Mouse (Mus musculus): Measurements from ENCODE around the gene Nell2.

Nell2 gene

DNA sequence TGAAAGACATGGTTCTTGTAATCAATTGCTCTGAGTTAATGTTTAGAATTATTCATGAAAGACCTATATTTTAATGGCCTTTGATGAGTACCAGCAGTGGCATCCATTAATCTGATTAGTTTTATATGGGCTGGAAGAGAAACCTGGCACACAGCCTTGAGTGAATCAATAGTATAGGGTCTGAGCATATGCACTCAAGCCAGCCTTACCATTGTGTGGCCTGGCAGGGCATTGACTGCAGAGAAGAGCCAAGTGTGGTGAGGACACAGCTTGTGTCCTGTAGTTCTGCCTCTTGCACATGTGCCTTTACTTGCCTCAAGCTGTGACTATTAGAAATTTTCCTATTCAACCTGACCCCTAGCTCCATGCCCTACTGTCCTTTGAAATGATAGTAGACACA, 426.8 kb downstream of the Nell2 start:
- DNase-seq (ENCODE audit: extremely low read depth, low read depth): no peak

DNA sequence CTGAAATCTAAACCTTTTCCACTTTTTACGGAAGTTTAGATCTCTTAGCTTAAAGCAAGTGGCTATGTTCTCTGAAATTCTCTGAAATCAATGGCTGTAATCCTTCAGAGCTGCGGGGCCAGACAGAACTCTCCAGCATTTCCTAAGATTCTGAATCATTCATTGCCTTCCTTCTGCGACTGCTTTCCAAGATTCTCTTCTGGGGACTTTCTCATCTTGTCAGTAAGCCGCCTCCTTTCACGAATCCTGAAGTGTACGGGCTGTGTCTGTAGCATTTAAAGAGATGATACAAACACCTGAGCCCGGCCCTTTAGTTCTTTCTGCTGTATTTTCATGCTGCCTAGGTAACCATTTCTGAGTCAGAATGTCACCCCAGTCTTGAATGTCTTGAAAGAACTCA, 428.2 kb downstream of the Nell2 start:
- no peak for DNase-seq (ENCODE audit: extremely low read depth, low read depth)

DNA sequence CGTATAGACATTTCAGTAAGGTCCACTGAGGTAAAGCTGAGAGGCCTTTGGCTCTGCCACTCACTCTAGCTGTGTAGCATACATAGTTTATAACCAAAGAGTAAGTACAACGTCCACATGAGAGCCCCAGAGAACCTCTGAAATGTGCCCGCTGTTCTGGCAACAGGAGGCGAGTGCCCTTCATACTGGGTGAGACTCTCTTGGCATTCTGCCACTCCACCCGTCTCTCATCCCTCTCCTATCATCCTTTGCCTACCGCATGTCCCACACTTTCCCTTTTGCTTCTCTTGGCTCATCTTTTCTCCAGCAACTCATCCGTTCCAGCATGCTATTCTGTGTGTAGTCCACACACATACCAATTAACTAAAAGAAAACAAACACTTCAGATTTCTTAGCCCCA, 442.4 kb downstream of the Nell2 start:
- no peak for DNase-seq (ENCODE audit: extremely low read depth, low read depth)

DNA sequence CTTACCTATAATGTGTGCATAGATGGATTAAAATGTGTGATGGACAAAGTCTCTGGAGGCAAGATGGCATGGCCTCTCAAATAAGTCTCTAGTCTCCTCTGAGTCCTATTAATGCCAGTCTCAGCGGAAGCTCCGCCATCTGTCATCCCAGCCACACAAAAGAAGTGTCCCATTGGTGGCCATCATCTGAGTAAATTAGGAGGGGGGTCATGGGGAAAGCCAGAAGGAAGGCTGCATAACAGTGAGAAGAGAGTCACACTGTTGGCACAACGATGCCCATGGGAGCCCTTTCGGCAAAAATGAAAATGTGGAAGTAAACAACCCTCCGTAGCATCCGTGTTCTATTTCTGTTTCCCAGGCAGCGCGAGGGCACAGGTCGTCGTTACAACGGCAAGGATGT, 446.7 kb downstream of the Nell2 start:
- no peak for DNase-seq (ENCODE audit: extremely low read depth, low read depth)

DNA sequence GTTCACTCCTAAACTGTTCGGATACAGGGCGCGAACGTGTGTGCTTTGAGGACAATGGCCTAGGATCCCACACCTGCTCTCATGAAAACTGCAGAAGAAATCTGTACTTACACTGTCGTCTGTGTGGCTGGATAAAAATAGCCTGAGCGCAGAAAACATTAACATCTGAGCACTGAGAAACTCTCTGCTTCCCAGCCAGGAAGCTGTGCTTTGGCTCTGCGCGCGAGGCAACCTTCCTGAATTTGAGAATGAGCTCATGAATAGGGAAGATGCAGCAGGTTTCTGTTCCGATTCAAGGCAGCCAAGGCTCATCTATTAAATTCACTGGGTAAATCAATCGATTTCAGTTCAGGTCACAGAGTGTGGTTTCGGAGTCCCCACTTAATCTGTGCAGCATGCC, 453.0 kb downstream of the Nell2 start:
- no peak for DNase-seq (ENCODE audit: extremely low read depth, low read depth)

DNA sequence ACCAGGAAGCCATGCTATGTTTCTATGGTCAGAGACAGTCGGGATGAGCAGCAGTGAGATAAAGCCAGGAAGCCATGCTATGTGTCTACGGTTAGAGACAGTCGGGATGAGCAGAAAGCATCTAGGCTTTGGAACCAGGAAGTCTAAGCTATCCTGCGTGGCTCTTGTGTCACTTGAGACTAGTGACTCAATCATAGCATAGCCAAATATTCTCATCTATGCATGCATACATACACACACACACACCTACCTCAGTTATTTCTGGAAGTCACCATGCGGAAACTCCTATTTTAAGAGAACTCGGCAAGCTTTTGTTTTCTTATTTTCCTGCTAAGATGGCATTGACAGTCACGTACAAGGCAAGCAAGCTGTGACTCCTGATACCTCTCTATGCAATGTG, 457.5 kb downstream of the Nell2 start:
- no peak for DNase-seq (ENCODE audit: extremely low read depth, low read depth)

DNA sequence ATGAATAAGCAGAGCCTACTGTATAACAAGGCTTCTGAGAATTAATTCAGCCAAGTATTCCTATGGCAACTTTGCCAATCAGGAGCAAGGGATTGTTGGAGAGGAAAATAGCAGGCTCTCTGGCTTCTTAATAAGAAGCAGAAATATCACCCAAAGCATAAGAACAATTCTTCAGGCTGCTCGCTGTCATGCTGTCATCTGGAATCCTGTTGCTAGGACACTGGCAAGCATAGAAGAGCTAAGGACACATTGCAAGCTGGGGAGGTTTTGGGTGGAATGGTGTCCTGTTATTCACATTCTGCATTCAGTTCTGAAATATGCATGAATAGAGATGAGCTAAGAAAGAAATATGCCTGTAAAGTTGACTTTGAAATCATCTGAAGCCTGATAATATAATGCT, 459.6 kb downstream of the Nell2 start:
- DNase-seq (ENCODE audit: extremely low read depth, low read depth): no peak

DNA sequence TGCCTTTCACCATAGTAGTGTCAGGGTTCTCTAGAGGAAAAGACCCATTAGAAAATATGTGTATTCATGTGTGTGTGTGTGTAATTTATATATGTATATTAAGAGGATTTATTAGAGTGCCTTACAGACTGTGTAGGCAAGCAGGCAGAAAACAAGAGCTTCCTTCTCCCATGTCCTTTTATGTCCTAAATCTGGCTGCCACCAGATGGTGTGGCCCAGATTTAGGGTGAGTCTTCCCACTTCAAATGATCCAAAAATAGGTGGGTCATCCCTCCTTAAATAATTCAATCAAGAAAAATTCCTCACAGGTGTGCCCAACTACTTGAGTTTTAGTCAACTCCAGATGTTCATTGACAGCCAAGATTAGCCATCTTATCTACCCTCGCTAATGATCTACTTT, 460.3 kb downstream of the Nell2 start:
- no peak for DNase-seq (ENCODE audit: extremely low read depth, low read depth)

DNA sequence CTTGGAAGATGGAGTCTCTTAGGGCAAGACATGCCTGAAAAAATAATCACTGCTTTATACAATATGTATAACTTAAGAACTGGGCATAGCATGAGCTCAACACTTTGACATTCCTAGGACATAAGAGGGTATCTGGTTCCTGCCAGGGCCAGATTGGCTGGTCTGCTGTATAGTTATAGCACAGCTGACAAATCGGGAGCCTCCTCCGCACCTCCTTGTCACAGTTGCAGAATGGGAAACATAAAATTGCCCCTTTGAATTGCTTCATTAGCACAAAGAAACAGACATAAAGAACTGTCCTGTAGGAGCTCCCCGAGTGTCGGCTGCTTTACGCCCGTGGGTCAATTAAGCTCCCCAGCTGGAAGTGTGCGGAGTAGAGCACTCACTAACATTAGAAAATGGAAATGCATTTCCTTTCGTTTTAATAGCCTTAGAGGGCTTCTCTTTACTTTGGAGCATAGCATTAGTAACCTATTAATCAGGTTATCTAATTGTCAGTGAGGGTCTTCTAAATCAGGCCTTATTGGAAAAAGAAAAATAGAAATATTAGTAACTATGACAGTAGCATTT, 473.2 kb downstream of the Nell2 start:
- no peak for DNase-seq (ENCODE audit: extremely low read depth, low read depth)

DNA sequence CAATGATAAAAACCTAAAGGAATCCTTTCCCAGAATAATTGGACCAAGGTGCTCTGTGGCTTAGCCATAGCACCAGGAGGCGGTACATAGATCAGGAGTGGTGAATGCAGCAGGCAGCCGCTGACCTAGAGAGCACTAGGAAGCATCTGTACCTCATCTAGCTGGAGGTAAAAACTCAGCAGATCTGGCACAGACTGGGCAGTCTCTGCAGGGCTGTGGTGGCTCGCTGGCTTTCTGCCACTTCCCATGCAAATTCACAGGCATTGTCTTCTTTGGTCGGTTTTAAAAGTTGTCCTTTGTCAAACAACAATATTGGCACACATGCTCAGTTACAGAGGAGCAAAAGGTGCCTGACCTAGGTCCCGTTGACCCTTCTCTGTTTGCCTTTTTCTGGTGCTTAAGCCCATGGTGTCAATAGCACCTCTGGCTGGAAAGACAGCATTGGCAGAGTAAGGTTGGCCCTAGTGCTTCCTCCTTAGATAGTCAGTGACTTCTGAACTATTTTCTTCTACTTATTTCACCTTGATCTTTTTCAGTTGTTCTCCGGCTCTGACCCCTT, 479.1 kb downstream of the Nell2 start:
- no peak for DNase-seq (ENCODE audit: extremely low read depth, low read depth)

DNA sequence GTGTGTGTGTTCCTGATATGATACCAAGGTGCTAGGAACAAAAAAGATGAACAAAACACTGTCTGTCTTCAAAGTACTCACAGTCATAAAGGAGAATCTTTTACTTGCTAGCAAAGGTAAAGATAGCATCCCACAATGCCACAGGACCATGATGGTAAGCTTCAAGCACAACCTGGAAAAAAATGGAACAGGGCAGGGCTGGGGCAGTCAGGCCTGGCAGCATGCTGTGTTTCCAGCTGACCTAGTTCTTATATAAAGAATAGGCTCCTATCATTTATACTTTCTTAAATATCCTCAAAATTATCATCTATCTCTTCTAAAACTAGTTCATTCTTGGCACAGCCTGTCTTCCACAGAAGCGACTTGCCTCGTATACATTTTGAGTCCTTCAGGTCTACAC, 480.9 kb downstream of the Nell2 start:
- no peak for DNase-seq (ENCODE audit: extremely low read depth, low read depth)

DNA sequence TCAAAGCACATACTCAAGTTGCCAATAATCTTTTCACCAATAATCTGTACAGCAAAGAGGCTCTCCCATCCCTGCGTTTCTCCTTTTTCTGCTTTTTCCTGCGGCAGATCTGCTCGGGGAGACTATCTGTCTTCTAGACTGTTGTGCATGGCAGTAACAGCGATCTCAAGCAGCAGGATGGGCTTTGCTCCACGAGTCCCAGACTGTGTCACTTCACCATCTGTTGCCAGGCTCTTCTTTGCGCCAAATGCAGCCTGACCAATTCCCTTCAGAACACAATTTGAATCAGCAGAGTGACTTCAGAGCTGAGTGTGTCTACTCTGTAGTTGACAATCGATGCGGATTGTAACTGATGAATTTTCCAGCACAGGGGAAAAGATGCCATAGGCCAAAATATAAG, 484.3 kb downstream of the Nell2 start:
- no peak for DNase-seq (ENCODE audit: extremely low read depth, low read depth)

DNA sequence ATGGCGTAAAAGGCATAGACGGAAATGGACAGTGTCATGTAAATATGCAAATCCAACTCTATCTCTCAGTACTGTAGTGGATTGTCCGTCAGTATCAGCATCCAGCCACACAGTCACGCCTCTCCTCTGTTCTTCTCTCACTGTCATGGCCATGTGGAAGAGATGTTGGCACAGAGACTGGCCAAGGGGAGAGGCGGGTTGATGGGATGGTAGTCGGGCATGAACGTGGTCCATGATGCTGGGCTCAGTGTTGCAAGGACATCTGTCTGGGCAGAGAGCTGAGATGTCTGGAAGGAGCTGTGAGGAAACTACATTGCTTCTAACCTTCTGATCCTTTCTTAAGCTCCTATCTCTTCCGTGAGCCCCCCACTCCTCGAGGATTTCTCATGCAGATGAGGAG, 485.9 kb downstream of the Nell2 start:
- DNase-seq (ENCODE audit: extremely low read depth, low read depth): no peak

DNA sequence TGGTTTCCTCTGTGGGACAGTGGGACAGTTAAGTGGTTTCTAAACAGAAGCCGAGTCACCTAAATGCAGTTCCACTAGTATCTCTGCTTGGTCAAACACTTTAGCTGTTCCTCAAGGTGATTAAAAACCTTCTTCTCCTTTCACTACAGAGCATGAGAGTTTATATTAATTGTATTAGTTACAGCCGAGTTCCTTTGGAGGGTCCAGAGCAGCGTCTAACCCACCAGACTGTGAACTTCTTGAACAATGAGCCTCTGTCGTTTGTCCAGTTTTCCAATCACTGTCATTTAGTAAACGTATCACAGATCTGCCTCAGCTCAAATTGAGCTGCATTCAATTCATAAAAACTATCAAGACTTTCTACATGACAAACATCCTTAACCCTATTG, 498.9 kb downstream of the Nell2 start:
- no peak for DNase-seq (ENCODE audit: extremely low read depth, low read depth)

DNA sequence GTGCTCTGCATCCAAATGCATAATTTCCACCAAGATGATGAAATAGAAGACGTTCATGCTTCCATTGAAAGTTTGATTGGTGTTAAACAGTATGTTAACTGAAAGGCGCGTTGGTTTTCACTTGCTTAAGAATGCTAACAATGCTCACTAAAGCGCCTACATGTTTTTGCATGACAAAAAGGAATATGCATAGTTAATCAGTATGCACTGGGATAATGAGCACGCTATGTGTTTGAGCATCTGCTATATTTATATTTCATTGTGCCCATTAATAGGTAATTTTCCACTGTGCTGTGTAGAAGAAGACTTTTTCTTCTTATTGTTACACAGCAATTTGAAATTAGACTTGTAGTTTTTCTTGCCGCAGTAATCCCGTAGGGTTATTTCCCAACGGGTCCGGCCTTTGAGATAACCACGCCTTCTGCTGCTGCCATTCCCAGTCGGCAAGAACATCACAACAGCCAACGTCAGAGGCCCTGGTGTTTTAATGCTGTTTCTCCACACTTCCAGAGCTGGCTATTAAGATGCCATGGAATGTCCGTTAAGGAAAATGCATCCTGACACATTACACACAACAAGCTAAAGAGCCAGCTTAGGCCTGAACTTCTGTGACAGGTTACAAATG, 499.4 kb downstream of the Nell2 start:
- no peak for DNase-seq (ENCODE audit: extremely low read depth, low read depth)

All from MEL-GATA-1-ER (cell line).